Mouse (Mus musculus) inflammation-experienced regulatory T-cells, adult 6 months (primary cell): Measurements from ENCODE around the gene Fhdc1. TPM values are rescaled to one million over a fixed set of nuclear protein-coding genes. Genes with fewer than 3 reads are reported as not detected.
A peak's percentile ranks its signal among the peaks of the same experiment; 100 is the strongest.

Experiments
- ATAC-seq: one replicate; pipeline ENCODE4 v1.8.0; 2017
- polyA plus RNA-seq, 3 experiments: library from polyadenylated mRNA; unstranded; fragments of 100-300 nt; shearing (Covaris generic); gene quantifications; one replicate each; pipeline ENCODE4 v1.2.1; 2017

Gene Fhdc1
- polyA plus RNA-seq, 3 experiments from 2014 or later: 0.52 to 1.6 (median 1.3) TPM

DNA sequence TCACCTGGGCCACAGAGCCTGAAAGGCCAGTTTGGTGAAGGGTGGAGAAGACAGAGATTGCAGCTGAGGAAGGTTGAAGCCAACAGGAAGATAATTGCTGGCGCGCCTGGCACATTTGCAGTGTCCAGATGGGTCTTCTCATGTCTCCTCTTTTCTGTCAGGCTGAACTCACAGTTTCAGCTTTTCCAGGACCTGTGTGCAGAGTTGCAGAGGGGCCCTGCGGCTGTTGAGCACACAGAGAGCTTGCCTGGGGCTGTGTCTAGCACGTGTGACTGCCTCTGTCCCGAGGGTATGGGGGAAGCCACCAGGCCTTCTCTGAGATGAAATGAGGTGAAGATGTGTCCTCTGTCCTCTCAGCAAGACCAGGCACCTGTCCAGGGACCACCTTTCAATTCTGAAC, 49.0 kb downstream of the Fhdc1 start:
- no peak for ATAC-seq

DNA sequence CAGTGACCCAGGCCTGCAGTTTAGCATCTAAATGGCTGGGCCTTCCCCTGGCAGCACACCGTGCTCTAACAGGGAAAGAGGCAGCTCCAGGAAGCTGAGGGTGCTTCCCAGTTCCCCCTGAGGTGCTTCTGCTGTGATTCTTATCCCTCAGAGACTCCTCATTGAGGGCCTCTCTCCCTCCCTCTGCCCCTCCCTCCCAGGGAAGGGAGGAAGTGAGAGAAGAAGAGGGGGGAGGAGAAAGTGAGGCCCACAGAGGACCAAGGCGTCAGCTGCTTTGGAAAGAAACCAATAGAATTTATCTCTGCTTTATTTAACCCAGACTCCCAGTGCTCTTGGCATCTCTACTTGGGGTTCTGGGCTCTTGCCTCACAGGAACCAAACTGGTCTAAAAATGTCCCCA, 50.1 kb downstream of the Fhdc1 start:
- ATAC-seq: no peak

DNA sequence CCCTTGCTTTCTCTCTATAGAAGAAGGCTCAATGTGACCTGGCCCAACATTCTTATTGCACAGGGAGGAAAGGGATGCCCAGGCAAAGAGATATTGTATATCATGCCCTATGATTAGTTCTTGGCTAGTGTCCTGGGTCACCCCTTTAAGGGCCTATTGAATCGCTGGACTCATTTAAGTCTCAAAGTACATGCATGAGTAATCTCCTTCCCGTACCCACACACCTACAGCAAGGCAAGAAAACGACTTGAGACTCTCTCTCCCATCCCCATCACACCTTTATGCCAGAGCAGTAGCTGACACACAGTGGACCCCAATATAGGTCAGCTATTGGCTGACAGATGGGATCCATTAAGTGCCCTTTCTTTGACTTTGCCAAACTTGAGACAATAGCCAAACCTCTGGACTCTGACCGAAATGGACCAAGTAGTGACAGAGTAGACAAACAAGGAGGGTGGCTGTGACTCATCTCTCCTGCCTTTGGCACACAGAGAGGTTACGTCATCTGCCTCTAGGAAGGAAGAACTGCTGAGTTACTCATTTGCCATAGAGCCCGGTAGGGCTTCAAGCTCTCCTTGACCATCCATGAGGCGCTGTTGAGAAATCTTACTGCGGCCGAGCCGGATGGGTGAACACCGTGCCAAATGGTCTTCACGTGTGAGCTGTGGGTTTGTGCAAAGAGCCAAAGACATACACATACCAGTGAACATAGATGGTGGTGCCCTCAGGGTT, 51.1 kb downstream of the Fhdc1 start:
- no peak for ATAC-seq

DNA sequence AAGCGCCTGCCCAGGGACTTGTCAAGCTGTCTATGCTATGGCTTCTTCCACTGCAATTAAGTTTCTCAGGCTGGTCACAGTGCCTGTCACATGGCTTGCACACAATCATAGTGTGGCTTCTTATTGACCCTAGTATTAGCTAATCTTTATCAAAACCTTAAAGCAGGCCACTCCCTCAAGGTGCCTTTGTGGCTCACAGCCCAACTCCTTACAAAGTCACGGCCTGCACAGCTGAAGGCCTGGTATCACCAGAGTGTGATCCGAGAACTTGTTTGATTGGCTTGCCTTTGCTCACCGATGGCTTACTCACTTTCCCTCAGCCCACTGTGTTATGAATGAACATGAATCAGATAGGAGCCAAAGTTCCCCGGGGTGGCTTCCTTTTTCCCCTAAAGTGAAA, 52.5 kb downstream of the Fhdc1 start:
- ATAC-seq: no peak

DNA sequence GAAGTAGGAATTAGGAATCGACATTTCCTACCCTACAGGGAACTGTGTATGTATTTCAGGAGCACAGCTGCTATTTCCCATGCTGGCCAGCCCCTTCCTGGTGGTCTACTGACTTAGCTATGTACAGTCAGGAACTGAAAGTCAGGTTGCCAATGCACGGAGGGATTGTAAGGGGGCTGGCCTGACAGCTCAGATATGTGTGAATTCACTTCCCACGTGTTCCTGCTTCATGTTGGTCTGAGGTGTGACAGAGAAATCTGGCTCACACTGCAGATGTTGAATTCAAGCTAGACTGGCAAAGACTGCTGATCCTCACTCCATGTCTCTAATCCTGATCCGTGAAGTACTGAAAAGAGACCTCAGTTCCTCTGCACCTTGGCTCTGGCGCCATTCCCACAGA, 57.9 kb downstream of the Fhdc1 start:
- no peak for ATAC-seq

DNA sequence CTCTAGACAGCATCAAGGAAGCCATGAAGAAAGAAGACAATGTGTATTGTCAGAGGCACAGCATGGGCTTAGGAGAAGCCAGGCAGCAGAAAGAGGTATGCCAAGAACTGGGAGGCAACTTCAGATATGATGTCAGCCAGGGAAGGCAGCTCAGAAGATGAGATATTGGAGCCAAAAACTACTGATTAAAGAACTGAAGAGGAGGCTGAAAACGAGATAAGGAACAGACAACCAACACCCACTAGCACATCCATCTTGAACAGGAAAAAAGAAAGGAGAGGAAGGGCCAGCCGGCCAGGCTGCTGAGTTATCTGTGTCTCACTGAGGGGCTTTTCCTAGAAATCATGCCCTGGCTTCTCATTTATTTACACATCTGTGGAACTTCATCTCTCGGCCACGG, 66.4 kb downstream of the Fhdc1 start:
- no peak for ATAC-seq

DNA sequence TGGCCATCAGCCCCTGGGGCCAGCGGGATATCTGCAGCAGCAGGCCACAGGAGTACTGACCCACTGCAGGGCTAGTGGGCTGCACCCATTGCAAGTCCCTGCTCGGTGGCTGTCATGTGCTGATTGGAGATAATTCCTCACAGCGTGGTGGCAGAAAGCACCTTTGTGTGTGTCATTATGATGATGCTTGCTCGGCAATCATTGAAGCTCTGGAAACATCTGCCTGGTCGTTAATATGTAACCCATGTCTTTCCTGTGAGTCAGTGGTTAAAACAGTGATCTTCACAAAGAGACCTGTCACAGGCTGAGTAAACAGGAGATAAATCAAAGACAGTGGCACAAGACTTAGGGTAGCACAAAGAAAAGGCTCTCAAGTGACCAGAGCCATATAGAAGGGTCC, 67.3 kb downstream of the Fhdc1 start:
- no peak for ATAC-seq

DNA sequence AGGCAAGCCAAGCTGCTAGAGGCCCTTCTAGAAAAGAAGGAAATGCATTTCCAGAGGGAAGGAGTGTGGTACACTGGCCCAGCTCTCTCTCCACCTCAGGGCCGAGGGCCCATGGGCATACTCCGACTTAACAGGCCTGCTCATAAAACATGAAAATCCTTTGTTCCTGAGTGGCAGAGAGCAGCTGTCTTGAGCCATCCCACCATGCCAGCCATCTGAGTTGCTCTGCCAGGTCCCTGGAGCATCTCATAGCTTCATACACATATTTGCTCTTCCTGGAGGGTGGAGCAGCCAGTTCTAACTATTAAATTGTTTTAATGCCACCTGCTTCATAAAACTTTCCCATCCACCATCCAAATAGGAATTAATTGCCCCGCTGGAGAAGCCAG, 70.8 kb downstream of the Fhdc1 start:
- ATAC-seq: no peak

DNA sequence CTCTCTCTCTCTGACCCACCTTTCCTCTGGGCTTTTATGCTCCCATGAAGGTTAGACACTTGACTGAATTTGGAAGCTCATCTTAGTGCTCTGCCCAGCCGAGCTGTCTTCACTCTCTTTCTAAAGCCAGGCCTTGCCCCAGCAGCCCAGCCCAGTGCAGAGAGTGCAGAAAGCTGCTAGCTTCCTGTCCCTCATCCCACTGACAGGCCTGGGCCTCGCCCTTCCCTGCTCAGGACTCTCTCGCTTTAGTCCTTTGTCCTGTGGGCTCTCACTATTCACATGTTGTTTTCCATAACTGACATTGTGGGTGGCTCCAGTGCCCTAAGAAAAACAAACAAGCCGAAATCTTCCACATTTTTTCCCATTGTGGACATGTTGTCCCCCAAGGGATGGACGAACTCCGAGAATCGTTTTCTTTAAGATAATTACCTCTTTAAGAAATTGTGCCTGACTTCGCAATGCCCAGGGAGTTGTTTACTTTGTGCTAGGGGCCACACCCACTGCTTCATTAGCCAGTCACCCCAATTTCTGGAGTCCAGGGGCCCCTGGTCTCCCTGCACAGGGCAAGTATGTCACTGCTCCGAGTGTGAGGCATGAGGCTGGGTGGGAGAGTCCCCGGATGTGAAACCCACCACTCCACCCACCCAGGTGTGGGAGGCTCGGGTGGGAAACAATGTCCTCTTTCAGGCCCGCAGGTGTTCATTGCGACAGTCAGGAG, 71.3 kb downstream of the Fhdc1 start:
- no peak for ATAC-seq

DNA sequence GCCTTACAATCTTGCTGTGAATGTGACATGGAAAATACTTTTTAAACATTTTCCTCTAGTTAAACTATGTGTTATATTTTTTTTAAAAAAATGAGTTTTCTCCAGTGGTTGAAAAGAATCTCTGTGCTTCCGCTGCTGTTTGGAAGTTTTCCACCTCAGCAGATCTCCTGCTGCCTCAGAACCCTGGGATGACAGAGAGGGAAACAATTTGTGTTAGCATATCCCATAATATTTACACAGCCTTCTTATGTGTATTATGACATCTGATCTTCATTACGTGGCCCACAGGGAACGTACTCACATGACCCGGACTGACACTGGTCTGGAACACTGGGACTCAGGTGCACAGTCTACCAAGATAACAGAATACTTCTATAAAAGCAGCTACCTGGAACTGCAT, 74.7 kb downstream of the Fhdc1 start:
- no peak for ATAC-seq

DNA sequence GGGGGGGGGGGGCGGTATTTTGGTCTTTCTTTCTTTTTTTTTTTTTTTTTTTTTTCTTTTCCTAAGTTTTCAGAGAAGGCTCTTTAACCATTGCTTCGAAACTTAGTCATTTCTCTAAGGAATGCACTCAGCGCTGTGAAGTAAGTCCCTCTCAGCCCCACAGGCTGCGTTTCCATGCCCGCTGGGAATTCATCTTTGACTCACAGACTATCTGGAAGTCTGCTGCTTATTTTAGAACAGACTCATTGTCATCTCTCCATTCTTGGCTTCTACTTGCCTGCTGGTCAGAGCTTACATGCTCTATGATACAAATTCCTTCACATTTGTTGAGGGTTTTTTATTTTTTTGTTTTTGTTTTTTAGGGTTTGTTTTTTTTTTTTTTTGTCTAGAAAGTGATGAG, 76.8 kb downstream of the Fhdc1 start:
- no peak for ATAC-seq

DNA sequence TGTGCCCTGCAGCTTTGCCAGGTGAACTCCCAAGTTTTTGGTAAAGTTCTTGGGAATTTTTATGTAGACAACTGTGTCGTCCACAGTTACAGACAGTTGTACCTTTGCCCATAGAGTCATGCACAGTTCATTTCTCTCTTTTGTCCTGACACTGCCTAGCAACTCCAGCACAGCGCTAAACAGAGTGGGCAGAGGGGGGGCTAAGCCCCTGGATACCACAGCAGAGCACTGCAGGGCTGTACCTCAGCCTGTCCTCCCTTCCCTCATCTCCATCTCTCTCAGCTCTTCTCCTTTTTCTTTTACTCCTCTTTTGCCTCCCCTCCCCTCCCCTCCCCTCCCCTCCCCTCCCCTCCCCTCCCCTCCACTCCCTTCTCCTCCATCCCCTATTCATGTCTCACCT, 77.5 kb downstream of the Fhdc1 start:
- ATAC-seq: no peak

DNA sequence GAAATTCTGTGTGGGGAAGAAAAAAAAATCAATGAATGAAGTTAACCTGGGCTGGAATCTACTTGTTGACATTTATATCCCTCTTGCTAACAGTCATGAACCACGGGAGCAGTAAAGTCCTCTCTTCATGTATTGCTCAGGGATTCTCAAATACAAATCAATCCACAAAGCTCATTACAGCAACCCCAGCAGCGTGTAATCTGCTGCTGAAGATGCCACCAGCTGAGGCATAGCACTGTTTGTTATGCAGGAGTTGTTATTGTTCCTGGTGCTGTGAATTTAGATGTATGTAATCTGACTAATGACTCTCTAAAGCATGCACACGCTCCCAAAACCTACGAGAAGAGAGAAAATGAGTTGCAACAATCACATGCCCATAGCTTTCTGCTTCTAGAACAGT, 82.3 kb downstream of the Fhdc1 start:
- ATAC-seq: no peak

DNA sequence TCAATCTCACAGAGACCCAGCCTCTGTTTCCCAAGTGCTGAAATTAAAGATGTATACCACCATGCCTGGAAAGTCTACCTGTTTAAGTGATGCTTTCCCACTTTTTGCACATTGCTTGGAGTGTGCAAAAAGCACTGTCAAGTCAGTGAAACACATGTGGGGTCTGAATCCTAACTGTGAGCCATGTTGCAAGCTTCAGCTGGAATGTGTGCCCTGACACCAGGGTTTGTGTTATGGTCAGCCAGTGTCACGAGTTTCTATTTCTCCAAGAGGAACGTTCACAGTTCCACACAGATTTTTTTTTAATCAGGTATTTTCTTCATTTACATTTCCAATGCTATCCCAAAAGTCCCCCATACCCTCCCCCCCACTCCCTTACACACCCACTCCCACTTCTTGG, 84.0 kb downstream of the Fhdc1 start:
- no peak for ATAC-seq

DNA sequence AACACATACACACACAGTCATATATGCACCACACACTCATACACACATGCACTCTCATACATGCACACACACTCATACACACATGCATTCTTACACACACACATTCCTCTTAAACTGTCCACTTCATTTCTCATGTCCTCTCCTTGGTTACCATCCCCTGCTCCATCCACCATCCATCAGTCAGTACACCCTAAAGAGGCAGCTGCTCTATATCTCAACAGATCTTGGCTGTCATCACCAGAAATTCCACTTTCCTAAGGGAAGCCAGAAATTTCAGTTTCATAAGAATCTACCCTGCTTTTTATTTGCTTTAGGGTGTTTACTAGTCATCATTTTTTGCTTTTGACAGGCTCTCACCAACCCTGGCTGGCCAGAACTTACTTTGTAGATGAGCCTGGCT, 84.4 kb downstream of the Fhdc1 start:
- ATAC-seq: no peak

DNA sequence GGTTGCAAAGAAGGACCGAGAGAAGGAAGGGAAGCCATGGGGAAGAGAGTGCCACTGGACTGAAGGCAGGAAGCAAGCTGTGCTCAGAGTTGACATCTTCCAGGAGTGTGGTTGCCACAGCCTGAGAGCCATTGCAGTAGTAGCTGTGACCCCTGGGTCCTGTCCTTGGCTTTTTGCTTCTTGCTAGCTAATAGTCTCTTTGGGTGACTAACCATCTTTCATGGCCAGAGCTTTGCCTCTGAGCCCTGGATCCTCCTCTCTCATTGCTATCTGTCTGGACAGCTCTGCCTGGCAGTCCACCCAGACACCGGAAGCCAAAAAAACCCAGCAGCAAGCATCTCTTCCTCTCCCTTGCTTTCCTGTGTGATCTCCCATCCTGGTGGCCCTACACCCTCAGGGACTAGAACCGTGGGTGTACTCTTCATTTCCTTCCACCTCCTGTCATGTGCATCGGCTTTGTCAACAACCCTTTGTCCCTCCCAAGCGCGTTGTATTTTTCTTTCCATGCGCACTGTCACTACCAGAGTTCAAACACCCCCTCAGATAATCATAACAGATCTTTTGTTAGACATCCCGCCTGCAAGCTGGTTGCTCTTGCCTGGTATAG, 85.3 kb downstream of the Fhdc1 start:
- peak; percentile 78 for ATAC-seq

Other genes starting within 250 kb of the Fhdc1 start
- 1 to 10 TPM; 3.1 to 5.0 (median 4.8) TPM for gene Trim2, start 173.6 kb downstream of the Fhdc1 start, polyA plus RNA-seq
- 10 to 100 TPM; 39.9 to 47.8 (median 42.4) TPM for gene Arfip1, start 102.2 kb upstream of the Fhdc1 start, polyA plus RNA-seq
- not detected for gene Tigd4, start 113.1 kb upstream of the Fhdc1 start, polyA plus RNA-seq
- gene Tmem154, start 185.8 kb upstream of the Fhdc1 start, polyA plus RNA-seq: 100 to 1,000 TPM; 108 to 140 (median 136) TPM